Mouse (Mus musculus): Measurements from ENCODE around the gene Nphp4.

GRCm38 (mm10) chr4:152586175-152586574 lies 109.7 kb downstream of the Nphp4 start:
- TF ChIP-seq ZC3H11A (IDR thresholded peaks at IDR 0.05; ENCODE audit: borderline replicate concordance, low read depth, low read length) (no peak), CHD2 (IDR thresholded peaks at IDR 0.05; ENCODE audit: low read depth, low read length) (no peak), HCFC1 (IDR thresholded peaks at IDR 0.05; ENCODE audit: borderline replicate concordance, insufficient read depth, low read length) (no peak)
